Mouse (Mus musculus) stomach, embryonic 15.5 days (tissue): ENCODE data around the gene Sel1l2. TPM values are rescaled to one million over a fixed set of nuclear protein-coding genes. Genes with fewer than 3 reads are reported as not detected.

ENCODE experiments used
- ATAC-seq: fragments of 200-750 bp; cut with Nextera tagmentation; 2 replicates; pipeline ENCODE4 v1.8.0; 2017; ENCODE audit warnings: low read depth, moderate number of reproducible peaks, moderate TSS enrichment; ENCODE audit not compliant: insufficient read depth, low FRiP score
- H3K27ac ChIP-seq: fragments of 300-500 bp; sonication (generic); 2 replicates; pipeline ENCODE4 v1.5.1; 2015; ENCODE audit warnings: mild to moderate bottlenecking, inconsistent platforms
- H3K27me3 ChIP-seq: fragments of 300-500 bp; sonication (generic); replicated peaks from 2 replicates; pipeline ENCODE4 v1.6.1; 2015; ENCODE audit warnings: inconsistent platforms
- H3K36me3 ChIP-seq: fragments of 300-500 bp; sonication (generic); 2 replicates; pipeline ENCODE4 v1.6.1; 2015; ENCODE audit warnings: inconsistent platforms
- H3K4me1 ChIP-seq: fragments of 300-500 bp; sonication (generic); 2 replicates; pipeline ENCODE4 v1.6.1; 2015; ENCODE audit warnings: inconsistent platforms
- H3K4me2 ChIP-seq: fragments of 300-500 bp; sonication (generic); 2 replicates; pipeline ENCODE4 v1.6.1; 2015; ENCODE audit warnings: mild to moderate bottlenecking, inconsistent platforms
- H3K4me3 ChIP-seq: fragments of 300-500 bp; sonication (generic); replicated peaks from 2 replicates; pipeline ENCODE4 v1.5.1; 2015; ENCODE audit warnings: inconsistent platforms
- H3K9ac ChIP-seq: fragments of 300-500 bp; sonication (generic); 2 replicates; pipeline ENCODE4 v1.6.1; 2015; ENCODE audit warnings: inconsistent platforms
- H3K9me3 ChIP-seq: fragments of 300-500 bp; sonication (generic); 2 replicates; pipeline ENCODE4 v1.6.1; 2016; ENCODE audit warnings: inconsistent platforms
- WGBS: fragments of 180-500 bp; shearing (Covaris S2); methylation state at CpG from one replicate; pipeline ENCODE4 v1.1.7; 2015; 5-methylcytosine and 5-hydroxymethylcytosine counted together
- polyA plus RNA-seq: library from polyadenylated mRNA; unstranded; fragments of >200 nt; fragmentation: Nextera tagmentation; extraction: Ambion mirVana; gene quantifications from 2 replicates; pipeline ENCODE4 v1.2.1, GENCODE M21; 2015

Sel1l2 gene
- not detected in 2 replicates for polyA plus RNA-seq

- no peak within 1 kb of the TSS for H3K4me2 ChIP-seq
- no peaks in the 10 kb centered on the region for H3K4me1 ChIP-seq
- H3K27ac ChIP-seq, result no peak within 1 kb of the TSS
- no peak within 1 kb of the TSS for H3K4me3 ChIP-seq
- 45% methylated on average over 4 of the region's 4 CpGs for WGBS
- H3K36me3 ChIP-seq, result no peaks in the 10 kb centered on the region
- H3K9me3 ChIP-seq, result no peaks in the 10 kb centered on the region
- no peak for ATAC-seq
- H3K9ac ChIP-seq, result no peak within 1 kb of the TSS
- H3K27me3 ChIP-seq, result no peaks in the 10 kb centered on the region
These were observed at the start of gene Sel1l2 for GRCm38 (mm10) chr2:140389525-140389924. Gene Sel1l2 (minus strand): TSS chr2:140389706.

GRCm38 (mm10) chr2:140439081-140439480, 49.6 kb upstream of the Sel1l2 start:
- Histone ChIP-seq H3K4me3 (no peak overlapping the region), H3K36me3 (no peaks in the 10 kb centered on the region), H3K4me2 (no peak overlapping the region), H3K9me3 (no peaks in the 10 kb centered on the region), H3K9ac (no peak overlapping the region), H3K27me3 (no peaks in the 10 kb centered on the region), H3K27ac (no peak overlapping the region), H3K4me1 (no peaks in the 10 kb centered on the region)
- 64% methylated on average over 4 of the region's 4 CpGs for WGBS
- ATAC-seq, result no peak

DNA sequence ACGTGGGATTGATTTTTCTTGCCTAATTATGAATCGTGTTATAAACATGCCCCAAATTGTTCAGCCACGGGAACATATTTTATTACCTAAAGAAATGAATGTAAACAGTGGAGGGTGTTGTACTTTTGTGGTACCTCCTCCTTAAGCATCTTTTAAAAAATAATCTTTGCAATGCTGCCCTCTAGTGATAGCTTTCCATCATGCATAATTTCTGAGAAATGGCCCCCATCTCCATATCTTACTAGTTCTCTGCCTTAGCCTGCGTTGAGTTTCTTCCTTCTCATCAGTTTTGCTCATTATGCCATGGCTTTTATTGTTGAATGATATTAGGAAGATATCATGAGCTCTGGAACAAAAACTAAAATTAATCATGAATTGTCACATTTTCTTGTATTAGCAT, 37.8 kb upstream of the Sel1l2 start:
- WGBS, result 15% methylated on average over 4 of the region's 4 CpGs
- no peak overlapping the region for H3K4me2 ChIP-seq
- H3K36me3 ChIP-seq, result no peaks in the 10 kb centered on the region
- H3K9ac ChIP-seq, result no peak overlapping the region
- no peaks in the 10 kb centered on the region for H3K4me1 ChIP-seq
- no peak overlapping the region for H3K27ac ChIP-seq
- no peak overlapping the region for H3K4me3 ChIP-seq
- no peaks in the 10 kb centered on the region for H3K9me3 ChIP-seq
- ATAC-seq, result no peak
- no peaks in the 10 kb centered on the region for H3K27me3 ChIP-seq

DNA sequence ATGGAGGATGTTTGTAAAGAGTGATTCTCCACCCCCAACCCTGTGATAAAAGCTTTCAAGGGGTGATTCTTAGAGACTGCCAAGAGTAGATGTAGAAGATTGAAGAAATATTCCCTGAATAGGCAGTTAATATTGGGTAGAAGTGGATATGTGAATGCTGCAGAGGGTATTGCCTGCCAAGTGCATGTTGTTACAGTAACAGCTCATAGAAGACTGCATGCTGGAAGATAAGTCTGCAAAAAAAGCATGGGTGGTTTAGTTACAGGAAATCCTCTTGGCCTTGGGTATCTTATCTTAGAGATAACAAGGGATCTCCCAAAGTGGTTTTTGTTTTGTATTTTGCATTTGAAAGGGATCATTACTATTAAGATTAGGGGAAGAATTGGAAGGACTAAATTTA, 36.3 kb upstream of the Sel1l2 start:
- Histone ChIP-seq H3K4me1 (no peaks in the 10 kb centered on the region), H3K36me3 (no peaks in the 10 kb centered on the region), H3K4me2 (no peak overlapping the region), H3K27ac (no peak overlapping the region), H3K4me3 (no peak overlapping the region), H3K9me3 (no peaks in the 10 kb centered on the region), H3K27me3 (no peaks in the 10 kb centered on the region), H3K9ac (no peak overlapping the region)
- no peak for ATAC-seq

DNA sequence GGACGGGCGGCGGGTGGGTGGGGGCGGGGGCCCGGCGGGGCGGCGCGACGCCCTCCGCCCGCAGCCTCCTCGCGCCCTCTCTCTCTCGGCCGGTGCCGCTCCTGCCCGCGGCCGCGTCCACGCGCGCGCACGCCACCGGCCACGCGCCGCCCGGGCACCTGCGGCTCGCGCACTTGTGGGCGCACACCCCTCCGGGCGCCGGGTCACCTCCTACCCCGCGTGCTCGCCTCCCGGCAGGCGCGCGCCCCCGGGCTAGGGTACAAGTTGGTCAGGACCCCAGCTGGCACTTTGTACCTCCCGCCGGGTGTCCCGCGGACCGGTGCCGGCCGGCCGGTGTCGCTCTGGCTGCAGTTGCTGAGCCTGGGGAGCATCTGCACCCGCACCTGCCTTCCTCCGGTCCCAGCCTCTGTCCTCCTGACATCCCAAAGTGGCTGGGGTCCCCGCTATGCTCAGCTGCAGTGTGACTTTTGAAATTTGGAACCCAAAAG, 6.3 kb upstream of the Sel1l2 start:
- H3K27me3 ChIP-seq, result no peaks in the 10 kb centered on the region
- H3K27ac ChIP-seq, result no peak overlapping the region
- peaks cover 3% of the 10 kb centered on the region; the same call in 1 of the 2 replicates for H3K4me1 ChIP-seq
- WGBS, result under 1% methylated on average over 36 of the region's 58 CpGs
- peak overlapping the region; percentile 26 for H3K9ac ChIP-seq
- peak; percentile 57 for ATAC-seq
- no peaks in the 10 kb centered on the region for H3K9me3 ChIP-seq
- no peaks in the 10 kb centered on the region for H3K36me3 ChIP-seq
- peak overlapping the region; percentile 87 for H3K4me2 ChIP-seq
- peak overlapping the region; percentile 70 for H3K4me3 ChIP-seq

GRCm38 (mm10) chr2:140395179-140395578, 5.7 kb upstream of the Sel1l2 start, which contains the start of gene Macrod2:
Gene Macrod2 (plus strand): TSS chr2:140395309.
- no peaks in the 10 kb centered on the region for H3K9me3 ChIP-seq
- H3K4me1 ChIP-seq, result peaks cover 3% of the 10 kb centered on the region; the same call in 1 of the 2 replicates
- peak within 1 kb of the TSS; percentile 26 for H3K9ac ChIP-seq
- no peaks in the 10 kb centered on the region for H3K36me3 ChIP-seq
- H3K4me3 ChIP-seq, result peak within 1 kb of the TSS; percentile 70
- 0 out of 2 replicates have a peak within 1 kb of the TSS, but pooled peaks have one; percentile 19 for H3K27ac ChIP-seq
- WGBS, result under 1% methylated on average over 46 of the region's 47 CpGs
- no peaks in the 10 kb centered on the region for H3K27me3 ChIP-seq
- ATAC-seq, result peak; percentile 100
- H3K4me2 ChIP-seq, result peak within 1 kb of the TSS; percentile 87

DNA sequence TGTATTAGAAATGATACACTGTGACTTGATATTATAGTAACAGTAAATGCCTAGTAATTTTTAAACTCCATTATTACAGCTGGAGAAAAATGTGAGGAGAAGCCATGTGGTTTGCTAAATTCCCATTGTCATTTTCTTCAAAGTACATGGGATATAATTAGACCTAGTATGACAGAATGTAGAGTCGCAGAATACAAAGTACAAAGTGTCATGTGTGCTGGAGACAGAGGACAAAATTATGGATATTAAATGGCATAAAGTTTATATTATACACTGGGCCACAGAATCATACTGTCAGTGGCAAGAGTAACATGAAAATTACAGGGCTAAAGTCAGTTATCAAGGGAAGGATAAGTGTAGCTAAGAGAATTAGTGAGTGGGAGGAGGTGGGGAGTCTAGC, 24.7 kb downstream of the Sel1l2 start:
- Histone ChIP-seq H3K27ac (no peak overlapping the region), H3K27me3 (no peaks in the 10 kb centered on the region), H3K4me2 (no peak overlapping the region), H3K4me3 (no peak overlapping the region), H3K9me3 (no peaks in the 10 kb centered on the region), H3K4me1 (no peaks in the 10 kb centered on the region), H3K36me3 (no peaks in the 10 kb centered on the region), H3K9ac (no peak overlapping the region)
- 75% methylated on average over 1 of the region's 1 CpGs for WGBS
- ATAC-seq, result no peak

DNA sequence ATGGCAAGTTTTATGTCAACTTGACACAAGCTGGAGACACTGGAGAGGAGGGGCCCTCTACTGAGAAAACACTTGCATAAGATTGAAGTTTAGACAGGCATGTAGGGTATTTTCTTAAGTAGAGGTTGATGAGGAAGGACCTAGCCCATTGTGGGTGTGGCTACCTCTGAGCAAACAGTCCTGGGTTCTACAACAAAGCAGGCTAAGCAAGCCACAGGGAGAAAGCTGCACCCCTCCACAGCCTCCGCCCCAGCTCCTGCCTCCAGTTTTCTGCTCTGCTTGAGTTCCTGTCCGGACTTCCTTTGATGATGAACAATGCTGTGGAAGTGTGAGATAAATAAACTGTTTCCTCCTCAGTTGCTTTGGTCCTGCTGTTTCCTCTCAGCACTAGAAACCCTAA, 29.6 kb downstream of the Sel1l2 start:
- no peaks in the 10 kb centered on the region for H3K9me3 ChIP-seq
- H3K27me3 ChIP-seq, result no peaks in the 10 kb centered on the region
- no peak overlapping the region for H3K27ac ChIP-seq
- peak; percentile 56; the same call in 1 of the 2 replicates for ATAC-seq
- no peak overlapping the region for H3K4me2 ChIP-seq
- 35% methylated on average over 2 of the region's 2 CpGs for WGBS
- H3K36me3 ChIP-seq, result no peaks in the 10 kb centered on the region
- no peak overlapping the region for H3K4me3 ChIP-seq
- no peaks in the 10 kb centered on the region for H3K4me1 ChIP-seq
- no peak overlapping the region for H3K9ac ChIP-seq

DNA sequence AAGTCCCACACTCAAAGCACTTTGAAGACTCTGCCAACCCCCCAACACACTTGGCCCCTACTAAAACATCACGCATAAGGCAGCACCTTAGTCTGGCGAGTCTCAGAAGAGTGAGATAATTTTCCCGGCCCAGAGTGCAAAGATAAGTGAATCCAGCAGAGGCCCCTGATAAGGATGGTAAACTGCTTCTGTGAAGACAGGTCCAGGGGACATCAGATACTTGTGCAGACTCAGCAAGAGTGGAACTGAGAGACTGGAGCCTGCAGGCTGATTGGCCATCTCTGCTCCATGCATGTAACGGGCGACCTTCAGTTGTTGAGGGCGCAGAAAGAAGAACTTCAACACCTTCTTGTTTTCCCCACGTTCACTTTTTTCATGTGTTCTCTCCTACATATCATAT, 47.1 kb downstream of the Sel1l2 start:
- H3K4me2 ChIP-seq, result no peak overlapping the region
- no peak overlapping the region for H3K9ac ChIP-seq
- no peaks in the 10 kb centered on the region for H3K36me3 ChIP-seq
- no peaks in the 10 kb centered on the region for H3K27me3 ChIP-seq
- H3K4me3 ChIP-seq, result no peak overlapping the region
- H3K27ac ChIP-seq, result no peak overlapping the region
- WGBS, result 67% methylated on average over 7 of the region's 7 CpGs
- no peaks in the 10 kb centered on the region for H3K9me3 ChIP-seq
- no peaks in the 10 kb centered on the region for H3K4me1 ChIP-seq
- ATAC-seq, result no peak

DNA sequence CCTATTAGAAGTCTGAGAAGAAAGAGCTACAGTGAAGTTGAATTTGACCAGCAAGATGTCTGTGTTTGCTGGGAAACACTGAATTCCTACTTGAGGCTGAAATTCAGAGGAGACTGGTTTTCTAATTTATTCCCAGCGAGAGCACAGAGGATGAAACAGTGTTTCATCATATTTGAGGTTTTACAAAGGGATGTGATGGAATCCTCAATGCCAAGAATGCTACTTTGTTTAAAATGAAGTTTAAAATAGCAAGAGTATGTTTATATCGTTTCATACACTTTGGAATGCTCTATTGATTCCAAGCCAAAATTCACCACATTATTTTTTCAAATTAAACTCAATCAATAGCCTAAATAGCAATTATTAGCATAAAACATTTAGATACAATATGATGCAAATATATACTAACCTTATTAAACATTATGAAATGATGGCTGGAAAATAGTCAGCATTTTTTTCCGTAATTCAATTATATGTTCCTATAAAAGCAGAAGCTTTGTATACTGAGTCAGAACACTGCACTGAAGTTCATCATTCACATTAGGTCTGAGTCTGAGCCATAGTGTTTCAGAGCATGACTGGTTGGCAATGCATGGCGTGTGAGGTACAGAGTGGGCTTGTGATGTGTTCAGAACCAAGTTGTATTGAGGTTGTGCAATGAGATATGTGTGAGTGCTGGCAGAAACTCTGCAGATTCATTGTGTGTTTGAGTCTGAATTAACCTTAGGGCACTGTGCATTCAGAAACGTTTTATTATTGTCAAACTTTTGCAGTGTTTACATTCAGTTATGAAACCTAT, 58.8 kb downstream of the Sel1l2 start:
- Histone ChIP-seq H3K9me3 (no peaks in the 10 kb centered on the region), H3K4me2 (no peak overlapping the region), H3K27ac (no peak overlapping the region), H3K36me3 (no peaks in the 10 kb centered on the region), H3K4me3 (no peak overlapping the region), H3K9ac (no peak overlapping the region), H3K4me1 (no peaks in the 10 kb centered on the region), H3K27me3 (no peaks in the 10 kb centered on the region)
- peak; percentile 53; the same call in 1 of the 2 replicates for ATAC-seq
- 44% methylated on average over 5 of the region's 5 CpGs for WGBS

GRCm38 (mm10) chr2:140302976-140303708, 86.4 kb downstream of the Sel1l2 start:
- ATAC-seq, result no peak
- Histone ChIP-seq H3K27ac (no peak overlapping the region), H3K4me2 (no peak overlapping the region), H3K4me1 (no peaks in the 10 kb centered on the region), H3K9me3 (no peaks in the 10 kb centered on the region), H3K9ac (no peak overlapping the region), H3K4me3 (no peak overlapping the region), H3K27me3 (no peaks in the 10 kb centered on the region), H3K36me3 (no peaks in the 10 kb centered on the region)
- WGBS, result 71% methylated on average over 3 of the region's 3 CpGs

- Histone ChIP-seq H3K4me2 (no peak overlapping the region), H3K9ac (no peak overlapping the region), H3K36me3 (no peaks in the 10 kb centered on the region), H3K27ac (no peak overlapping the region), H3K4me1 (no peaks in the 10 kb centered on the region), H3K27me3 (no peaks in the 10 kb centered on the region), H3K9me3 (no peaks in the 10 kb centered on the region), H3K4me3 (no peak overlapping the region)
- WGBS, result 30% methylated on average over 4 of the region's 4 CpGs
- no peak for ATAC-seq
These were observed 92.4 kb downstream of the Sel1l2 start for GRCm38 (mm10) chr2:140297155-140297554.
